Mouse (Mus musculus): ENCODE measurements at regions not wholly inside any gene's neighbourhood (a gene's known extent, or its start where the extent isn't known, plus 50 kb on each side); places are given as distances from the start of the nearest gene placed in this dataset.
A peak's percentile ranks its signal among the peaks of the same experiment; 100 is the strongest.

DNA sequence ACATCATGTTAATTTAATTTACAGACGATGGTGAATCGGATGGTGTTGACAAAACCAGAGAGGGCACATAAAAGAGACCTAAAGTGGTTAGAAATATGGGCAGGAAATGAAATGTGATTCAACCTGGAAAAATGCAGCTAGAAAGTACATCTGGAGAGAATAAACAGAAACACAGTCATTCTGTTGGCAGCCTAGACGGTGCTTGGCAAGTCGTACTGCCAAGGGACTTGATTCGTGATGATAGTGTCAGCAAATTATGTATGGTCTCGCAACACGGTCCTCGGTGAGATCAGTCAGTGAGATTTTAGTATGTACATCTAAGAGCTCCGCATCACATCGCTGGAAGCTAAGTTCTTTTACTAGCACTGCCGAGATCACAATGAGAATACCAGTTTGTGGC is 338.3 kb upstream of the Pmfbp1 start:
- DNase-seq = no peak

DNA sequence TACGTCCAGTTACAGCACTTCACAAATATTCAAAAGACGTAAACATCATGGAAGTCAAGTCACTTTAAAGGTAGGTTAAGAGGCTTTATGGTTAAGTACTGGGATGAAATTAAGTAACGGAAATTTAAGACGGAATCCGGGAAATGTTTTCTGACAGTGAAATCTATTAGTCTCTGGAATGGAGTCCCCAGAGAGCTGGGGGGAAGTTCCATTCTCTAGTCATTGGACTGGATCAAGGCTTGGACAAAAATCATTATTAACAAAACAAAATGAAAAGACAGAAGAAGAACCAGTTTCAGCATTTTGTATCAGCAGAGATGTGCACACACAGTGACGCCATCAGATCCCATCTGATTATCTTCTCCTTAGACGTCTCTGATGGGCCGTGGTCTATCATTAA is 337.8 kb upstream of the Pmfbp1 start:
- DNase-seq = no peak

DNA sequence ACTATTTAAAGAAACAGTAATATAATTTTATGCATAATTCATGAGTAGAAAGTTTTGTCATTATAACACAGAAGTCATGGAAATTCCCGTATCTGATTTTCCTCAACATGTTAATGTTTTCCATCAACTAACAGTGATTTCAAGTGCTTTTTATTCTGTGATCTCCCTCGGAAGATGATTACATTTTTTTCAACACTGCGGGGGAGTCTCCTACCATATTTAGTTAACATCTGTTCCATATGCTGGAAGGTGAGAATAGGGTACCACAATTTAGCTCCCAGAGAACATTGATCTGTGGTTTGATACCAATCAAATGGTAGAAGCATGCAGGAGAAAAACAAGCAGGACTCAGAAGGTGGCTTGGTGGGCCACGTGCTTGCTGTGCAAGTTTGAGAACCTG is 321.1 kb upstream of the Pmfbp1 start:
- DNase-seq = peak; percentile 22

DNA sequence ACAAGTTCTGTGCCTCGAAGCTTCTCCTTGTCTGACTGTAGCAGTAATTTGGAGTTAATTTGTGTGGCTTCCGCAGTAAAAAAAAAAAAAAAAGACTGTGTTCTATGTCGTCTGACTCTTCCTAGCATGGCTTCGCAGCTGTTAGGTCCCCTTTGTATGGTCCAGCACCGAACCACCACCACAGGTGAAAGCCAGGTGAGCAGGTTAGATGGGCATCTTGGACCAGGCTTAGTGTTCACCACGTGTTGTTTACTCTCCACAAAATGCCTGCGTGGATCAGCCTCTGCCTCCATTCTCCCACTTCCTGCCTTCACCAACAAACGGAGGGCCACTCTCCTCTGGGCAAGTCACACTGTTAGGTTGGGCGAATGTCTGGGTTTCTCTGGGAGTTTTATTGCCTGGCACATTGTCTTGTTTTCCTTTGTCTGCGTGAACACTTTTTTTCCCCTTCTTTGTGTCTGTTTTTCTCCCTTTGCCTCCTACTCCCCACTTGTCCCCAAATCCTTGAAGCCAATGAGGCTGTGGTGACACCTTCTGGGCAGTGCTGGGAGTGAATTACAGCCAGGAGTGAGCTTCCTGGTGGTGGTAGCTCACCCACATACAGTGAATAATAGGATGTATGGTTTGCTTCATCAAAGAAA is 308.1 kb upstream of the Pmfbp1 start:
- DNase-seq = peak; percentile 65

DNA sequence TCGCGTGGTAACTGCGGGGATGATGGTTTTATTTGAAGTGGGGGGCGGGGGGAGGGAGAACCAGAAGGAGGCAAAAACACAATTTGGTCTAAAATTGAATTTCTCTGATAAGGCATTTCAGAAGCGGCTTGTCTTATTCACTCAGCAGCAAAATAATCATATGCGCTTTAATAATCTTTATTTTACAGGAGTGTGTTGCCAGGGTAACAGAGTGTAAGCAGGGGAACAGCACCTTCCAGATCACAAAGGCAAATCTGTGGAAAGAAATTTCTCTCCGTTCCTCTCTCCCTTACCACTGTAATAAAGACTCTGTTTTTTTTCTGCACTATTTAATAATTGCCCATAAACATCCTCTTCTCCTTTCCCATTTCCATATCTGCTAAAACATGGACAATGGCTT is 306.2 kb upstream of the Pmfbp1 start:
- no peak for DNase-seq

DNA sequence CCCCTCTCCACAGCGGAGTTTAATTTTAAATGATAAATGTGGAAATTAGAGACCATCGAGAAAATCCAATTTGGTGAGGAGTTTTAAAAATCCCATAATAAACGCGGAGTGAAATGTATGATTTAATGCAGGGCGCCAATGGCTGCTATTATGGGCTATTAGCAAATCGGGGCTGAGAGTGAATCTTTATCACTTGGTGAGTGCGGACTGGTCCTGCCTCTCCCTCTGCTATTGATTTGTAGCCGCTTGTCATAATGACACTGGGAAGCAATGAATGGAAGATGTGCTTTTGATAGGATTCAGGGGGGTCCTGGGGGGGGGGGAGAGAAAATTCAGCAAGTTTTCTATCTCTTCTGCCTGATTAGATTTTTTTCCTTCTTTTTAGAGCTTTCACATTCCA is 279.6 kb upstream of the Pmfbp1 start:
- DNase-seq = no peak

DNA sequence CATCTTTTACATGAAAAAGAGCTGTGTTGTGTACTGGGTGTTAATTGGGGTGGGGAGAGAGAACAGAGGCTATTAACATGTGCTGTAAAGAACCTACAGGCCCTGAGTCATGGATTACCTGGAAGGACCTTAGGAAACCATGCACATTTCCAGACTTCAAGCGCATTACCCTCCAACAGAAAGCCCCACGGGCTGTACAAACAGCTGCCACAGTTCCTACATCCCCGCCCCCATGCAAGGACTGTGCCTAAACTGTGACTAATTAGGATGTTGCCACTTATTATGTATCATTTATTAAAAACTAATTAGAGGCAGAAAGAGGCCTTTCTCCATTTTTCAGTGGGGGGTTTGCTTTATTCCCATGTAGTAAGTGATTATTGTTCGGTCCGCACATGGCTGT is 277.5 kb upstream of the Pmfbp1 start:
- no peak for DNase-seq

DNA sequence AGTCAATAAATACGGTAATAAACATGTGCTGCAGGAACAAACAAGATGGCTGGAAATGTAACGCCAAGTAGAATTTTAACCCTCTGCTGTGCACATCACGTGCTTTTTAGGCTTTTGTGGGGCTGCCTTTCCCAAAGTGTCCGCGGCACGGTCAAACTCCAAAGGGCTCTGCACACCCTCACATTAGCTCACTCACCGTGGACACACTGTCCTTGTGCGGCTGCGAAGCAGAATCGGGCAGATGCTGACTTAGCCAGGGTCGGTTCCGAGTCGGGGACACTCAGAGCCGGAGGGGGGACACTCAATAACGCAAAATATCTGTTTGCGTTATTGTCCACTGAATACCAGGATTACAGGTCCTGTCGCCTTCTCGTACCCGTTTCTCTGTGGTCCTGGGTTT is 276.5 kb upstream of the Pmfbp1 start:
- DNase-seq = no peak

DNA sequence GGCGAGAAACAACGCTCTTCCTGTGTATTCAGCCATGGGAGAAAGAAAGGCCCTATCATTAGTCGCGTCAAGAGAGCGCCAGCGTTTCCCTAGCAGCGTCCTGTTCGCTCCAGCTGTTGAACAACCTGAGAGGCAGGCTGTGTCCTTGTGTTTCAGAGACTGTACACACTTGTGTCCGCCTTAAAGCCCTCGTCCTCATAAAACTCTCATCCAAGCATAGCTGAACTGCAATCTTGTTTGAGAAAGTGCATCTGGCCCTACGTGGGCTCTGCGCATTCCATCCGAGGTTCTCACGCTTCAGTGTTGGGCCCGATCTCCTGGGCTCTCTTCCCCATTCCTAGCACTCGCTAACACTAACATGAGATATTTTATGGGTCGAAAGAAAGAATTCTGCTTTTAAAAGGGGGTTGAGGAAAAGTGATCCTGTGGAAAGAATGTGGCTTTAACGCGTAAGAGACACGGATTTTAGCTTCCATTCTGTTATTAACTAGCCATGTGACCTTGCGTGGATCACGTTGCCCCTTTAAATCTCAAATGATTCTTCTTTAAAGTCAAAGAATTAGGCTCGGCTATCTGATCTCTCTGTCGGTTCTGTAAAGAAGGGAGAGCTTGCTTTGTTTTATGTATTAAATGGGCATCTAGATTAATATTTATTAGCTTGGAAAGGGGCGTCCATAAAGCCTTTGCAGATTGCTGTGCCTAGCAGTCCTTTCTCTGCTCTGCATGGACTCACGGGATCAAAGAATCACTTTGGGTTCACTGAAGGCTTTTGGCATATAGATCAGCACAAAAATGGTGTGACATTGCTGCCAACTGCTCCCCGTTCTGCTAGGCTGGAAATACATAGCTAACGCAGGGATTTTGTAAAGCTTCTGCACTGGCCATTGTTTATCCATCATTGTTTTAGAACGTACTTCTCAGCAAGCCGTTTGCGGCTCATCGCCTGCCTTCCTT is 261.3 kb upstream of the Pmfbp1 start:
- no peak for DNase-seq

DNA sequence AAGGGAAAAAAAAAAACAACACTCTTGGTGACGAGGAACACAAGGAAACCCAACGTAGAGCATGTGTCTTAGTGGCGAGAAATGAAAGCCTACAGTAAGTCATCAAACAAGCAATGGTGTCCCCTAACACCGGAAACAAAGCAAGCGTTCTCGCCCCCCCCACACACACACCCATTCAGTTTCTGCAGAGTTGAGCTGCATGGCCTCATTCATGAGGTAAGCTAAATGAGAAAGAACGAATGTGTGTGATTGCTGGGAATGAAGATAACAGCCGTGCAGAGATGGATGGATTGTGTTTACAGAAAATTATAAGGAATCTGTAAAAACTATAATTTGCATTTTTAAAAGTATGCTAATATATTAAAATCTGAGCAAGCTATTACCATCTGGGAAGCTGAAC is 248.3 kb upstream of the Pmfbp1 start:
- DNase-seq = no peak

DNA sequence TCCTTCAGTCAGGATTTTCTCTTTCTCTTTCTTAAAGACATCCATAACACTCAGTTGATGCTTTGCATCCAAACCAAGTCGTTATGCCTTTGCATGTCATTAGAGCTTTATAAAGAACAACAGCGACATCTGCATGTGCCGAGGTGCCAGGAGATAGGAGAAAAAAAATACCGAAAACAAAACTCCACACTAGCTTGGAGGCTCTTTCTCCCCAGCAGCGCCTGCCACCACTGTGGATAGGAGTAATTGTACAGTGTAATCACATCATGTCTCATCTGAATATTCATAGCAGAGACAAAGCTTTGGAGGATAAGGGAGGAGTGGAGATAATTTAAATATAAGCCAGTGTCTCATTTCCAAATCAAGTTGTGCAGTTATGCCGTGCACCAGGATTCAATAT is 246.0 kb upstream of the Pmfbp1 start:
- no peak for DNase-seq

DNA sequence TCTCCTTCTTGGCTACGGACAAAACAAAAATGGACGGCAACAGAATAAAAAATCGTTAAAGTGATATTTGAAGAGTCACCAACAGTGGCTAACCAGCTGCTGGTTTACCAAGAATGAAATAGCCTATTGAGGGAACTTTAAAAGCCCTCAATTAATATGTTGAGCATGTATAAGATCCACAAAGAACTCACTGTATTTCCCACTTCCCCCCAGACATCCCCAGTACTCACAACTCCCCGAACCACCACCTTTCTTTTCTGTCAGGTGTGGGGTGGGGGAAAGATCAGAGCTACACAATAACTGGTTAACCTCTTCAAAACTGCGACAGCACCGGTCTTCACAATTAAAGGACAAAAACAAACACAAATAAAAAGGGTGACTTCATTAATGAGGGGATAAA is 245.5 kb upstream of the Pmfbp1 start:
- no peak for DNase-seq

DNA sequence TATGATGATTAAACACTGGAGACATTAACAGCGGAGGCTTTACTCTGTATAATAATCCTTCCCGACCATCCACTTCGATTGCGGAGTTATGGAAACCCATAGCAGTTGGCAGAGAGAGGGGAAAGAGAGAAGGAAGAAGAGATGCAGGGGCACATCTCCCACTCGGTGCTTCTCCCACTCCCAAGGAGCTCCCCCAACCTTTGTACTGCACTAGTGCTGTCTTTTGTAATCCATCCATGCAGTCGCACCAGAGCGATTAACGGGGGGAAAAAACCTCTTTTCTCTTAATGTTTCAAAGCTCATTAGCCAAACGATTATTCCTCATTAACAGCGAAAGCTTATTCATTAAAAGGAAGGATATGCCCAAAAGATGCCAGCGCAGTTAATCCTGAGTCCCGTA is 244.6 kb upstream of the Pmfbp1 start:
- no peak for DNase-seq

DNA sequence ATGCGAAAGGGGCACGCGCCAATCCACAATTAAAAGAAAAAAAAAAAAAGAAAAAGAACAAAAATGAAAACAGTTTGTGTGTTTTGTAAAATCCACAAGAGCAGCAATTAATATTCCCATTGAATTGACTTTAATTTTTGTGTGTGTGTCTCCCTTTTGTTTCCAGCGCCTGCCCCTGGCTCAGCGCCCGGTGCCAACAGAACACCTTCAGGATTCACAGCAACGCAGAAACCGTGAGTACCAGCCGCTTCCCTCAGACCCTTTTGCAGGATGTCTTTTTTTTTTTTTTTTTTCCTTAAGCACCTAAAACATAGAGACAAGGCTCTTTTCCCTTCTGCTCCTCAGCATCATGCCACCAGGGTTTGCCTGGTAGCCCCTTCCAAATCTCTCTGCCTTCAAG is 244.1 kb upstream of the Pmfbp1 start:
- no peak for DNase-seq

DNA sequence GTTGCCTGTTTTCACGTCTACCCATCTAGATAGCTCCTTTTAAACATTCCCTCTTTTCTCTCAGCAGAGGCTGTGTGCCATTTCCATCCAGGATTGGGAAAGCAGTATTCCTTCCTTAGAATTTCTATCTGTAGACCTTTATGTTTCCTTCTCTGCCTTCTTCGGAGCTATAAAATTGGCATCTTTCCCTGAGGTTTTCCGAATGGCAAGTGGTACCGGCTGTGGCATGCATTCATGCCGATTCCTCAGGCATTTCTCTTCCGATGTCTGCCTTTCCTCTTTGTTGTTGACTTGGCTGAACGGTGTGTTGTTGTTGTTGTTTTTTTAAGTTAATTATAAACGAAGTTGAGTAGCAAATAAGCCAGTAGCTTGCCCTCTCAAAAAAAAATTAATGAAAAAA is 243.3 kb upstream of the Pmfbp1 start:
- DNase-seq = no peak

DNA sequence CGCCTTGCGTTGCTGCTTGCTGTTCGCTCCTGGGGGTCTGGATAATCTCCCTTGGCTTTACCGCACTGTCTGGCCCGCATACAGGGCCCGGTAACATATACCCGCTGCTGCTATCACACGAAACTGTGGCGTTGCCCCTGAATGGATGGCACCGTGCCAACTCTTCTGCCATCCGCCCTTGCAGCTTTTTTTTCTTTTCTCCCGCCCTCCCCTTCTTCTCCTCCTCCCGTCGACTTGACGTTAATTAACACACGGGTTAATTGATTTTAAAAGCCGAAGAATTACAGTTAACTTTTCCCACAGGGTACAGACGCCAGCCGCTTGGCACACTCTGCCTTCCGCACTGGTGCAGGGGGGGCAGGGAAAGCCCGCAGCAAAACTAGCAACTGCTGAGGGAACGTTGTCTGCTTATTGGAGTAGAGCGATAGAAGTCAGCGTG is 242.4 kb upstream of the Pmfbp1 start:
- peak; percentile 46 for DNase-seq

DNA sequence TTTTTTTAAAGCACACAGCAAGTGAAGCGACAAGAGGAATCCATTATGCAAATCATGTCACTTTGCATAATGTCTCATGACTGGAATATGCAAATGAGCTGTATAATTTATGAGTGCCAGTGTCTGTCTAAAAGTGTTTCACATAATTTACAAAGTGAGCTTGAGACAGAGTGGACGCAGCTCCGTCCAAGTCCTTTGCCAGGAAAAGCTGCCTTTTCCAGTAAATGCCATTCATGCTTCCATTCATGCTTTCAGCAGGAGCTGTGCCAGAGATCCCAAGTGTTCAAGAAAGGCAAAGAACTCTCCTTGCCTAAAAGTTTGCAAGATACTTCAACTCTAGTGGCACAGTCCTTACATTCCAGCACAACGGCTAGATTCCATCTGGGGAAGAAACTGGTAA is 241.4 kb upstream of the Pmfbp1 start:
- DNase-seq = no peak

DNA sequence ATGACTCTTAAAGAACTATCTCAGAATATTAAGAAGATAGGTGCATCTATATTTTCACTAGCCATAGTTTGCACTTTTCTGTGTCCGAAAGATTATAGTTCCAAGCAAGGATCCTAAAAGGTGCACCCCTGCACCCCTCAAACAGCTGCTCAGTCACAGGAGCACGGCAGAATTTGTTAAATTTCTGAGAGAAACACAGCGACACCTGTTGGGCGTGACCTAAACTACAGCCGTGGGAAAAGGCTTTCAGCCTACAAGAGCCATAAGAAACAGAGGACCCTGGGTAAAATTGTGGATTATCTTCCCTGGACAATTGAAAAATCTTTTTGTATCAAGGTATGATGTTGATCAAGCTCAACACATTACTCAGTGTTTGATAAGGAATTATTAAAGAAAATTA is 214.7 kb upstream of the Pmfbp1 start:
- peak; percentile 2 for DNase-seq

DNA sequence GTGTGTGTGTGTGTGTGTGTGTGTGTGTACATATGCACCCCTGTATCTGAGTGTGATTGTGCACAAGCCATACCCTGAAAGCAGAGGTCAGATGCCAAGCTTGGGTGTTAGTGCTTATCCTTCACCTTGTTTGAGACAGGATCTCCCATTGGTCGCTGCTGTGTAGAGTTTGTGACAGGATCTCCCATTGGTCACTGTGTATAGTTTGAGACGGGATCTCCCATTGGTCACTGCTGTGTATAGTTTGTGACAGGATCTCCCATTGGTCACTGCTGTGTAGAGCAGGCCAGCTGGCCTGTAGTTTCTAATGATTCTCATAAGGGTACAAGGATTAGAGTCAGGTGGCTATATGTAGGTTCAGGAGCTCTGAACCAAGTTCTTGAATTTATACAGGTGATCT is 213.3 kb upstream of the Pmfbp1 start:
- DNase-seq = no peak

DNA sequence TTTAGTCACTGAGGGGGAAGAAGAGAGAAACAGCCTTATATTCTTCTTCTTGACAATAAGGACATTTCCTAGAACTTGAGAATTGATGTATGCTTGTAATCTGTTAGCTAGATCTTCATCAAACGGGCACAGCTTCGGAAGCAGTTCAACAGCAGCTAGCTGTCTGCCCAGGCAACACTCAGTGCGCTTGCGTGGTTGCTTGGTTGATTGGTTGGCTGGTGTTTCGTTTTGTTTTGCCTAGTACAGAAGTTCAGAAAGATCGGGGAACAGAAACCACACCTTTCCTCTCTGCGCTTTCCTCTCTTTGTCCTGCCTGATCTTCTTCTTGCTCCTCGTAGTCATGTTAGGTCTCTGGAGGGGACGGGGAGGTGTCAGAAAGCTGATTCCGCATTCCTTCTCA is 212.2 kb upstream of the Pmfbp1 start:
- DNase-seq = no peak

DNA sequence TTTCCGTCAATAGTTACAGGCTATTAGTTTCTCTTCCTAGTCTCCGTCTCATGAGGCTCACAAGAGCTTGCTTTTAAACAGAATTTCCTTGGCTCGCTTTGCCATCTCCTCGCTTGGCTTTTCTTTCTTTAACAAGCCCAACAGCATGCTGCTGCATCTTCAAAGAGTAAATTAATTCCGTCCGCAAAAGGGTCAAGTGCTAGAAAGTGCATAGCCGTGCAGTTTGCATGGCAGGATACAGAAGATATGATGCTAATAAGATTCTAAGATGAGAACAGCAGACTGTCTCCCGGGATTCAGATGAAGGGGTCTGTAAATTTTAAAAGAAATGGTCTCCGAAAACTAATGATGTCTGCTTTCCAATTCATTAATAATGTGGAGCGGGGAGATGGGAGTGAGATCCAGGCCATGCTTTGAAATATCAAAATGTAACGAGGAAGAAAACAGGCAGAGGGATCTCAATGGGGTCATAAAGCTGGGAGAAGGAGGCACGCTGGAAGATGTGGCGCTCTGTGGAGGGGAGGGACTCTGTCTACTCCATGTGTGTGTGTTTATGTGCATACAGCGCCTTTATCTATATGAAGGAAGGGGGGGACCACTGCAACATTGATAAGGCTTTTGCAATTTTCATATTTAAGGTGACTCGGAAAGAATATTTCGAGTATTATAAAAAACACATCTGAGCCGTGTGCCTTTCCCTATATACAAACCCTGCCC is 183.0 kb upstream of the Pmfbp1 start:
- no peak for DNase-seq

DNA sequence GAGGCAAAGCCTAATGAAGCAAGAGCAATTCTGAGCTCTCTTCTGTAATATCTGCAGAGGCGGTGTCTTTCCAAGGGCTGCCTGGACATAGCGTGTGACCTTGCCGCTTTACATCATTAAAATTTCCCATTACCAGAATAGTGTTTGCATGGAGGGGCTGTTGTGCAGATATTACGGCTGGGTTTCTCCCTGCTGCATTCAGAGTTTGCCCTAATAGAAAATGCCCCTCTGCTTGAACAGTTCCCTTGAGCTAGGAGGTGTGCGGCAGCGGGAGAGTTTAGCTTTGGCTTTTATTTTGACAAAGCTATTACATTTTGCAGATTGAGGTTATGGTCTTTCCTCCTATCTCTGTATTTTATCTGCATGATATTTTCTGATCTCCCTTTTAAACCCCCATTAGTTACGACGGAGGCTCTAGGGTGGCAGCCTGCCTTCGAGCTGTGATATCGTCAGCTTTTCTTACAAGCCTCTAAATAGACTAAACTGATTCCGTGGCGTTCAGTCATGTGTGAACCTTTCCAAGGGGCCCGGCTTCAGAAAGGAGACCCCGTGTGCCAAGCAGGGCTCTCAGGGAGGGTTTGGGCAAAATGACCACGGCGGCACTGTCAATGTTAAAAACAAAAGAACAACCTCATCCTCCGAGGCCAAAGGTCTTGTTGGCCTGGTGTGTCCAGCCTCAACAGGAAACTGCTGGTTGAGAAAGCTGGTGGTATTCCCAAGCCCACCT is 182.2 kb upstream of the Pmfbp1 start:
- DNase-seq = no peak

DNA sequence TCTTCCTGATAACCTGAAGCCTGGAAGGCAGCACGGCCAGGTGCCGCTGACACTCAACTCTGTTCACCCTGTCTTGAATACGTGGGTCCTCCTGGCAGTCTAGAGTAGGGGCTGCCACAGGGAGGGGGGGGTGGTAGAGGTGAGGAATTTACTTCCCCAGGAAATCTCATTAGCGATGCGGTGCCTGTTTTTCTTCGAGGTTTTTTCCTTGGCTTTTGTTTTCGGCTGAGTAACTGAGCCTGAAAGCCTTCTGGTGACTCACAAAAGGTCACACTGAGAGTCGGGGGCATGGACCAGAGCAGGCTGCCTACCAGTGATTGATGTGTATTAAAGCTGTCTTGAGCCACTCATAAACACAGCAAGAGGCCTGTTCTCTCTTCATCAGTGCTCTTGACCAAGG is 181.1 kb upstream of the Pmfbp1 start:
- no peak for DNase-seq

All from right cerebral cortex, adult 18-20 months (tissue).